26 mouse cellular contexts compared by ENCODE assay signal in genomic region chr3:116632971-116633370, GRCm38 (mm10). TPM values are rescaled to one million over a fixed set of nuclear protein-coding genes. Genes with fewer than 3 reads are reported as not detected.
"Had no signal": no experiment of that assay in that cellular context is flagged by ENCODE, and none has a peak within 500 bp of the region (broad histone marks: within the 10 kb centered on the region; RNA-seq: fewer than 3 reads in every experiment).

No protein-coding gene starts in this region.

- H3K9ac ChIP-seq: kidney, embryonic 15.5 days; limb, embryonic 12.5 days; limb, embryonic 15.5 days; liver, embryonic 14.5 days; lung, embryonic 15.5 days; midbrain, embryonic 12.5 days; midbrain, embryonic 15.5 days; neural tube, embryonic 13.5 days; stomach, embryonic 15.5 days had no signal

- H3K27ac ChIP-seq: kidney, embryonic 15.5 days; left cerebral cortex, adult 2 months; limb, embryonic 12.5 days; limb, embryonic 15.5 days; liver, embryonic 14.5 days; lung, embryonic 15.5 days; midbrain, embryonic 12.5 days; midbrain, embryonic 15.5 days; neural tube, embryonic 13.5 days; stomach, embryonic 15.5 days had no signal

- ATAC-seq: midbrain, embryonic 15.5 days had no signal

- DNase-seq: kidney, adult 11 months; kidney, adult 8-10 months; kidney, postnatal 10 days; kidney, postnatal 36 days; layer of hippocampus, postnatal 36 days; left cerebral cortex, postnatal 4 days; lung, postnatal 10 days; lung, postnatal 36 days; retina, postnatal 1 day; right cerebral cortex, postnatal 25 days; spleen, adult 18-20 months; thymus, postnatal 25 days had no signal

- H3K4me2 ChIP-seq: kidney, embryonic 15.5 days; limb, embryonic 12.5 days; limb, embryonic 15.5 days; lung, embryonic 15.5 days; midbrain, embryonic 12.5 days; midbrain, embryonic 15.5 days; neural tube, embryonic 13.5 days; stomach, embryonic 15.5 days had no signal

- H3K4me3 ChIP-seq: kidney, embryonic 15.5 days; left cerebral cortex, adult 2 months; limb, embryonic 12.5 days; limb, embryonic 15.5 days; lung, embryonic 15.5 days; midbrain, embryonic 12.5 days; midbrain, embryonic 15.5 days; neural tube, embryonic 13.5 days; stomach, embryonic 15.5 days had no signal

- H3K4me1 ChIP-seq: kidney, embryonic 15.5 days; limb, embryonic 12.5 days; limb, embryonic 15.5 days; lung, embryonic 15.5 days; midbrain, embryonic 12.5 days; midbrain, embryonic 15.5 days; neural tube, embryonic 13.5 days; stomach, embryonic 15.5 days had no signal

- H3K9me3 ChIP-seq: kidney, embryonic 15.5 days; limb, embryonic 12.5 days; limb, embryonic 15.5 days; lung, embryonic 15.5 days; midbrain, embryonic 12.5 days; midbrain, embryonic 15.5 days; neural tube, embryonic 13.5 days; stomach, embryonic 15.5 days had no signal

- H3K27me3 ChIP-seq: kidney, embryonic 15.5 days; limb, embryonic 12.5 days; limb, embryonic 15.5 days; lung, embryonic 15.5 days; midbrain, embryonic 12.5 days; midbrain, embryonic 15.5 days; neural tube, embryonic 13.5 days; stomach, embryonic 15.5 days had no signal

RNA-seq across cellular contexts. Expression of gene Gm43191, which starts 48.1 kb away (rescaled TPM):
- total RNA-seq: layer of hippocampus, adult 8-10 months; layer of hippocampus, postnatal 10 days; neutrophil, adult 5-6 weeks had no signal
- polyA plus RNA-seq: kidney, embryonic 15.5 days; limb, embryonic 12.5 days; limb, embryonic 15.5 days; liver, embryonic 14.5 days; lung, embryonic 15.5 days; midbrain, embryonic 12.5 days; midbrain, embryonic 15.5 days; neural tube, embryonic 13.5 days; stomach, embryonic 15.5 days; thymus, postnatal 0 days had no signal
